Mouse (Mus musculus) brain, embryonic 14.5 days (tissue): ENCODE results near the gene Csf2rb.

Experiments used
- CTCF ChIP-seq: fragments of 200-500 bp; IDR thresholded peaks from 2 replicates; pipeline ENCODE4 v1.5.1; 2012; ENCODE audit warnings: inconsistent platforms, mild to moderate bottlenecking, moderate library complexity, borderline replicate concordance; ENCODE audit not compliant: insufficient read depth, insufficient read length; ENCODE audit errors: extremely low read depth
- POLR2A ChIP-seq: fragments of 200-500 bp; IDR thresholded peaks from 2 replicates; pipeline ENCODE4 v1.6.1; 2012; ENCODE audit warnings: mild to moderate bottlenecking, inconsistent platforms, borderline replicate concordance; ENCODE audit not compliant: poor library complexity, insufficient read depth, insufficient read length, severe bottlenecking; ENCODE audit errors: extremely low read depth

DNA sequence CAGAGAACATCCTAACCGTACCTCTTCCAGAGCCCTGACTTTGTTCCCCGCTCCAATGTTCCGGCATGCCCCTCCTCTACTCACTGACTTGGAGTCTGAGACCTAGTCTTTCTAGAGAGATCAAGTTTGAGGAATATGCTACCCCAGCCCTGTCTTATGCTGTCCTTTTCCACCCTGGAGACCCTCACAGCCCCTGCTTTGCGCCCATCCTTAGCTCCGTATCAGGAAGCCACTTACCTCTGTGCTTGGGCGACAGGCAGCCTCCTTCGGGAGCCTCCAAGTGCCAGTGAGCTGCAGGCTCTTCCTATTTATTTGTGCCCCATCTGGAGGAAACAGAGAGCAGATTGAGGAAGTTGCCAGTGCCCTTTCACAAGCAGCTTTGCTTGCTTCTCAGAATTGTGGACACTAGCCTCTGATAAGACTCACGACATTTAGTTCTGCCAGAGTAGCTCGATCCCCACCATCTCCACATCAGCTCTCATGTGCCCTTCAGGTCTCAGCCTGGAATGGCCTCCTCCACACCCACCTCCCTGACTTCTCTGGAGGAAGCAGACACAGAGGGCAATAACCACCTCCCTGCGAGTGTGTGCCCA lies 20.1 kb upstream of the Csf2rb start, which contains the start of gene Csf2rb2:
- TF ChIP-seq CTCF, result no peak
- TF ChIP-seq POLR2A, result no peak
